Mouse (Mus musculus) adrenal gland, adult 8-10 months (tissue): ENCODE results near the gene Egln2. TPM values are rescaled to one million over a fixed set of nuclear protein-coding genes. Genes with fewer than 3 reads are reported as not detected.

Experiments used
- DNase-seq: peaks from one replicate; pipeline ENCODE4 v3.0.0; 2022
- microRNA-seq, 2 experiments: library from miRNA; unstranded; fragments of <30 nt; microRNA quantifications; one replicate each; pipeline ENCODE4 v1.2.0; 2022
- total RNA-seq, 4 experiments: library from RNA; stranded (reverse); gene quantifications; 2 replicates each; pipeline ENCODE4 v1.2.4; 2022

The Egln2 gene
- total RNA-seq, 4 experiments from 2014 or later, result 98.6 to 118 (median 107) TPM

GRCm38 (mm10) chr7:27130521-27131370 lies 35.9 kb downstream of the Egln2 start:
- DNase-seq, result no peak

- no peak for DNase-seq
These were observed 36.8 kb downstream of the Egln2 start for GRCm38 (mm10) chr7:27129811-27130210.

DNA sequence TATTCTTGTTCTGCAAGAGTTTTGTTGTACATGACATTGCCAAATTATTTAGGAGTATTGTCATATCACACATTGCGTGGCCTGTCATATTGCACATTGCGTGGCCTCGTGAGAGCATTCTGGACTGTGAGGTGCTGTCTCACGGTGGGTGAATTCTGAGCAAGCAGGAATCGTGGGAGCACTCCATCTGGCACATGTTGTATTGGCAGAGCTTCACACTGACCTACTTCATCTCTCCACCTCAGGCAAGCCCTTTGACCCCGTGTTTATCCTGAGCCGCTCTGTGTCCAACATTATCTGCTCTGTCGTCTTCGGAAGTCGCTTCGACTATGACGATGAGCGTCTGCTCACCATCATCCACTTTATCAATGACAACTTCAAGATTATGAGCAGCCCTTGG lies 37.7 kb downstream of the Egln2 start:
- DNase-seq, result no peak

DNA sequence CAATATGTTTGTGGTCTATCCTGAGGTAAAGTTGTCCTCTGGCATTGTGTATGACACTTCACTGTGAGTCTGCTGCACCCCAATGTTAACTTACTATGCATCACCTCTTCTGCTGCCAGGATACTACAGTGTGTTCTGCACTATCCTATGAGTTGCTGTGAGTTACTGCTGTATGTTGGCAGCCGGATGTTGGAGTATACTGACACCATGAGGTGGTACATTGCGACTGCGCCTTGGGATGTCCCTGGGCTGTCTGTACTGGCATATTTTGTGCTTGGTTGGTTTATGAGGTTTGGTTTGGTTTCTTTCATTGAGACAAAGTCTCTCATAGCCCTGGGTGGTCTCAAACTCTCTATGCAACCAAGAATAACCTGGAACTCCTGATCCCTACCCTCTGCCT lies 38.4 kb downstream of the Egln2 start:
- DNase-seq, result no peak

GRCm38 (mm10) chr7:27124969-27125368 lies 41.6 kb downstream of the Egln2 start:
- DNase-seq, result no peak

DNA sequence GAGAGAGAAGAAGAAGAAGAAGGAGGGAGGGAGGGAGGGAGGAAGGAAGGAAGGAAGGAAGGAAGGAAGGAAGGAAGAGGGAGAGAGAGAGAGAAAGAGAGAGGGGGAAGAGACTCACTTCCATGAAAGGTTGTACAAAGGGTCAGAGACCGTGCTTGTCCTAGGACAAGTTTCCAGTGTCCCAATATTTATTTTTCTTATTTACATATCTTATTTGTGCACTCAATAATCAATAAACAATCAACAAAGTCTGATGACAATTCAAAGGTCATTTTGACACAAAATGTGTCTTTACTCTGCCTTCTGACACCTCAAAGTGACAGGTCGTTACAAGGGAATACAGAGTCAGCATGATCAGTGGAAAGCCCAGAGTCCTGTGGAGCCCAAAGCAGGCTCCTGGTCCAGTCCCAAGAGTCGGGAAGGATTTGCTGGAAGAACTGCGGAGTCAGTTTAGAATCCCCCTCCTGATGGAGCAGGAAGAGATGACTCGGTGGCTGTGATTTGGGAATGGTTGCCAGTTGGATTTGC lies 42.2 kb downstream of the Egln2 start:
- DNase-seq, result no peak

DNA sequence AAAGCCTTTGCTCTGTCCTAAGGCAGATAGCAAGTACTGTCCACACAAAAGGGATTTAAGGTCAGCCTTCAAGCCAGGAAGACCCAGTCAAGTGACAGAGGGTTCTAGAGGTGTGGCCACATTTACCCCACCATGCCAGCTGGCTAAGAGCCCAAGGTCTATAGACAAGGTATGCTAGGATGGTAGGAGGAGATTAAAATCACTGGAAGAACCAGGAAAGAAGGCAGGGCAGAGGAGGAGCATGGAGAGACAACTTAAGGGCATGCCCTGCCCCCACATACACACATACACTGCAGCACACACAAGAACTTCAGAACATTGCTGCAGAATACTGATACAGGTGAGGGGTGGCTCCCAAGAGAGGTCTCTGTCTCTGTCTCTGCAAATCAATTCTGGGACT lies 46.9 kb downstream of the Egln2 start, which contains the start of gene Cyp2f2:
Gene Cyp2f2 (plus strand): TSS at position 234 of the 400 bp plus-strand sequence.
- peak; percentile 72 for DNase-seq

- DNase-seq, result peak; percentile 41
These were observed 48.5 kb downstream of the Egln2 start for GRCm38 (mm10) chr7:27118033-27118511.

GRCm38 (mm10) chr7:27111987-27112386 lies 54.6 kb downstream of the Egln2 start:
- no peak for DNase-seq

GRCm38 (mm10) chr7:27111038-27111437 lies 55.6 kb downstream of the Egln2 start:
- DNase-seq, result no peak

- no peak for DNase-seq
These were observed 56.3 kb downstream of the Egln2 start for GRCm38 (mm10) chr7:27110327-27110726.

Small RNA genes lying within 50 kb of the gene (microRNA-seq; reads per million reads assigned to microRNA genes)
- 0 to 0.53 reads per million in 2 experiments for gene Mir1191
- 0 to 0.50 reads per million in 2 experiments for gene Mir3101

Other genes with a start within 250 kb of the Egln2 start
- gene Cyp2a22, start 227.4 kb downstream of the Egln2 start, total RNA-seq, result not detected
- gene Cyp2a12, start 137.7 kb downstream of the Egln2 start, total RNA-seq, result 1 to 10 TPM in 2 of 4 experiments, under 1 TPM in 2; 0.12 to 2.1 (median 1.1) TPM
- 100 to 1,000 TPM in 2 of 4 experiments, 1 to 10 TPM in 2; 4.1 to 631 (median 184) TPM for gene Cyp2f2, start 46.9 kb downstream of the Egln2 start, total RNA-seq
- gene Cyp2t4, start 13.1 kb downstream of the Egln2 start, total RNA-seq, result not detected
- 10 to 100 TPM; 60.6 to 88.0 (median 81.4) TPM for gene Rab4b, start 12.1 kb upstream of the Egln2 start, total RNA-seq
- gene Gm21983, start 14.3 kb upstream of the Egln2 start, total RNA-seq, result not detected
- under 1 TPM in 2 of 4 experiments, not detected in 2; 0.32 to 0.64 TPM for gene Mia, start 14.4 kb upstream of the Egln2 start, total RNA-seq
- 10 to 100 TPM; 24.7 to 29.3 (median 27.4) TPM for gene BC024978, start 29.0 kb upstream of the Egln2 start, total RNA-seq
- gene Snrpa, start 29.5 kb upstream of the Egln2 start, total RNA-seq, result 10 to 100 TPM; 77.5 to 97.0 (median 85.2) TPM
- gene Itpkc, start 61.9 kb upstream of the Egln2 start, total RNA-seq, result 10 to 100 TPM; 15.5 to 17.2 (median 16.2) TPM
- 10 to 100 TPM; 42.5 to 85.7 (median 61.0) TPM for gene Coq8b, start 66.2 kb upstream of the Egln2 start, total RNA-seq
- 10 to 100 TPM in 3 of 4 experiments, 1 to 10 TPM in 1; 8.9 to 16.2 (median 14.1) TPM for gene Numbl, start 91.6 kb upstream of the Egln2 start, total RNA-seq
- 100 to 1,000 TPM in 3 of 4 experiments, 10 to 100 TPM in 1; 90.9 to 117 (median 108) TPM for gene Ltbp4, start 170.9 kb upstream of the Egln2 start, total RNA-seq
- gene Shkbp1, start 189.2 kb upstream of the Egln2 start, total RNA-seq, result 10 to 100 TPM; 19.4 to 41.1 (median 29.7) TPM
- gene Gm20479, start 190.6 kb upstream of the Egln2 start, total RNA-seq, result 1 to 10 TPM in 1 of 4 experiments, not detected in 3; 4.0 TPM